Mouse (Mus musculus) stomach, postnatal 0 days (tissue): ENCODE data around the gene Ankrd33b.

Experiments
- CTCF ChIP-seq: IDR thresholded peaks from 2 replicates; pipeline ENCODE4 v1.5.1; 2016; ENCODE audit warnings: antibody characterized with exemption, low read depth, mild to moderate bottlenecking, moderate library complexity
- EP300 ChIP-seq: optimal IDR thresholded peaks from 2 replicates; pipeline ENCODE3; 2016; ENCODE audit warnings: antibody characterized with exemption

- no peak for TF ChIP-seq EP300
- no peak for TF ChIP-seq CTCF
These were observed 69.8 kb downstream of the Ankrd33b start for GRCm38 (mm10) chr15:31297777-31298137.
